18 mouse cellular contexts compared by ENCODE assay signal in genomic region chrX:142829267-142829666, GRCm38 (mm10).
DNase-seq lines count a peak whose midpoint lies in the region; ATAC-seq and TF ChIP-seq lines count a peak whose summit lies in the region.
"Had no signal": no experiment of that assay in that cellular context is flagged by ENCODE, and none has a peak within 500 bp of the region (broad histone marks: within the 10 kb centered on the region; RNA-seq: fewer than 3 reads in every experiment).

No protein-coding gene starts in this region.

- peaks cover 3% of the 10 kb centered on the region for H3K79me2 ChIP-seq in MEL (ENCODE audit: control insufficient read depth, insufficient read depth, low read length, poor library complexity)

- H3K4me3 ChIP-seq in heart, postnatal 0 days (ENCODE audit: low read depth, low read length) = no peak overlapping the region
- H3K4me3 ChIP-seq in MEL (ENCODE audit: control insufficient read depth in 1 of 2, insufficient read depth in 1 of 2, low read depth in 2 of 2, low read length in 2 of 2) = no peak overlapping the region
- H3K4me3 ChIP-seq: embryonic facial prominence, embryonic 10.5 days; embryonic facial prominence, embryonic 12.5 days; forebrain, embryonic 13.5 days; forebrain, embryonic 15.5 days had no signal

- no peak for ATAC-seq in heart, postnatal 0 days (ENCODE audit: insufficient read depth, low read depth)
- ATAC-seq in CD4-positive, CD25-positive, alpha-beta regulatory T cell, adult 4 months = no peak
- ATAC-seq: forebrain, embryonic 13.5 days; forebrain, embryonic 15.5 days; forebrain, postnatal 0 days had no signal

- DNase-seq in heart, postnatal 0 days (ENCODE audit: low spot score) = no peak
- DNase-seq in heart, adult 18-20 months = no peak
- DNase-seq in MEL (ENCODE audit: low read depth, low spot score) = peak; percentile 43
- DNase-seq in left cerebral cortex, postnatal 14 days (ENCODE audit: low spot score in 2 of 2) = no peak
- DNase-seq: adrenal gland, adult 2 months; adrenal gland, postnatal 25 days; cerebellum, adult 11 months; cerebellum, adult 18-20 months; cerebellum, adult 8-10 months; cerebellum, adult 9-11 months; cerebellum, postnatal 14 days; cerebellum, postnatal 36 days; forebrain, postnatal 0 days had no signal

- WGBS in heart, postnatal 0 days = 54% methylated on average over 2 of the region's 2 CpGs

- peak overlapping the region; percentile 92 for H3K27ac ChIP-seq in heart, postnatal 0 days (ENCODE audit: low read depth)
- peak overlapping the region; percentile 72 for H3K27ac ChIP-seq in MEL (ENCODE audit: control insufficient read depth, low read depth, low read length)
- H3K27ac ChIP-seq: embryonic facial prominence, embryonic 10.5 days; embryonic facial prominence, embryonic 12.5 days; forebrain, embryonic 13.5 days; forebrain, embryonic 15.5 days had no signal

- TF ChIP-seq CTCF in heart, postnatal 0 days (IDR thresholded peaks at IDR 0.05; ENCODE audit: low read depth) = no peak
- no peak for TF ChIP-seq CTCF in MEL (IDR thresholded peaks at IDR 0.05 in 2 of 3, conservative IDR thresholded peaks at IDR 0.05 in 1 of 3; ENCODE audit: control insufficient read depth in 1 of 3, insufficient read depth in 1 of 3, low read depth in 2 of 3, low read length in 3 of 3, poor library complexity in 1 of 3, severe bottlenecking in 1 of 3)

- intact Hi-C loops in left cerebral cortex, postnatal 14 days (cut with DNase I) = loop anchor here (10.0 kb wide), 1 partner anchor 136 kb away; the partner anchor contains the start of gene Ammecr1

- no peak for TF ChIP-seq RAD21 in MEL (IDR thresholded peaks at IDR 0.05; ENCODE audit: low read depth, low read length)

- H3K4me2 ChIP-seq in heart, postnatal 0 days (ENCODE audit: low read depth, low read length) = no peak overlapping the region
- H3K4me2 ChIP-seq: embryonic facial prominence, embryonic 12.5 days; forebrain, embryonic 13.5 days; forebrain, embryonic 15.5 days had no signal

- TF ChIP-seq EP300 in heart, postnatal 0 days (IDR thresholded peaks at IDR 0.05; ENCODE audit: low read depth) = no peak
- no peak for TF ChIP-seq EP300 in MEL (IDR thresholded peaks at IDR 0.05; ENCODE audit: low read depth in 1 of 2, low read length in 2 of 2)

- no peaks in the 10 kb centered on the region for H3K36me3 ChIP-seq in heart, postnatal 0 days (replicated peaks; ENCODE audit: control insufficient read depth, insufficient read depth, low read length)
- peaks cover 3 to 23% of the 10 kb centered on the region in 2 experiments; a peak in 3 of 4 replicates for H3K36me3 ChIP-seq in MEL (ENCODE audit: control insufficient read depth in 1 of 2, insufficient read depth in 2 of 2, low read length in 2 of 2)
- H3K36me3 ChIP-seq: embryonic facial prominence, embryonic 12.5 days; forebrain, embryonic 15.5 days had no signal

- H3K9me3 ChIP-seq in heart, postnatal 0 days (replicated peaks; ENCODE audit: control insufficient read depth, low read length) = no peaks in the 10 kb centered on the region
- H3K9me3 ChIP-seq in MEL (replicated peaks; ENCODE audit: insufficient read depth, low read length) = no peaks in the 10 kb centered on the region
- H3K9me3 ChIP-seq: embryonic facial prominence, embryonic 10.5 days; embryonic facial prominence, embryonic 12.5 days; forebrain, embryonic 13.5 days; forebrain, embryonic 15.5 days had no signal

- H3K9ac ChIP-seq in heart, postnatal 0 days (replicated peaks; ENCODE audit: low read depth, low read length) = no peak overlapping the region
- H3K9ac ChIP-seq in MEL (ENCODE audit: control insufficient read depth, low read depth, low read length, poor library complexity, severe bottlenecking) = no peak overlapping the region
- H3K9ac ChIP-seq: embryonic facial prominence, embryonic 12.5 days; forebrain, embryonic 13.5 days; forebrain, embryonic 15.5 days; forebrain, postnatal 0 days had no signal

- no peak for TF ChIP-seq POLR2A in MEL (IDR thresholded peaks at IDR 0.05; ENCODE audit: control insufficient read depth in 1 of 2, insufficient read depth in 1 of 2, low read depth in 1 of 2, low read length in 2 of 2, poor library complexity in 1 of 2)

- H3K4me1 ChIP-seq in heart, postnatal 0 days (ENCODE audit: control insufficient read depth, insufficient read depth) = peaks cover 26% of the 10 kb centered on the region
- H3K4me1 ChIP-seq in MEL (ENCODE audit: control insufficient read depth in 1 of 2, insufficient read depth in 2 of 2, low read length in 2 of 2) = peaks cover 7 to 24% of the 10 kb centered on the region in 2 experiments; a peak in 3 of 4 replicates
- H3K4me1 ChIP-seq: embryonic facial prominence, embryonic 12.5 days; forebrain, embryonic 13.5 days; forebrain, embryonic 15.5 days had no signal

- no peaks in the 10 kb centered on the region for H3K27me3 ChIP-seq in heart, postnatal 0 days (ENCODE audit: control insufficient read depth, insufficient read depth, low read length)
- H3K27me3 ChIP-seq in MEL (ENCODE audit: control insufficient read depth in 1 of 2, insufficient read depth in 2 of 2, low read length in 2 of 2) = no peaks in the 10 kb centered on the region
- H3K27me3 ChIP-seq: embryonic facial prominence, embryonic 12.5 days; forebrain, embryonic 13.5 days; forebrain, embryonic 15.5 days had no signal

TF ChIP-seq in MEL, 35 proteins besides CTCF, POLR2A, EP300 and RAD21:
- peak; percentile 94 for TF ChIP-seq ZNF384 (IDR thresholded peaks at IDR 0.05; ENCODE audit: low read depth, low read length)
- TF ChIP-seq RCOR1 (IDR thresholded peaks at IDR 0.05; ENCODE audit: low read depth, low read length) = no peak
